Mouse (Mus musculus) adrenal gland (tissue): ENCODE measurements around the gene Gfral.

ENCODE experiments used
- intact Hi-C: fragments of 180-260 bp; cut with DNase I; formaldehyde crosslinking; loops from one replicate; pipeline ENCODE4 v1.15.1; 2025
- long read RNA-seq, 2 experiments: library from polyadenylated mRNA; unstranded; transcript quantifications; one replicate each; pipeline ENCODE4 v2.0.0; 2020; ENCODE audit warnings: borderline replicate concordance in 1 of 2; ENCODE audit not compliant: insufficient replicate concordance in 1 of 2

Gene Gfral
- long read RNA-seq, experiment 1 = 0 reads
- long read RNA-seq, experiment 2 = 0 reads

- intact Hi-C loops = no loop called here
Observed at GRCm38 (mm10) chr9:76213557-76213956, at the start of gene Gfral. Gene Gfral (minus strand): TSS chr9:76213657.

- intact Hi-C loops = no loop called here
Observed at GRCm38 (mm10) chr9:76257731-76258130, 44.3 kb upstream of the Gfral start.

GRCm38 (mm10) chr9:76252544-76252943, 39.1 kb upstream of the Gfral start:
- intact Hi-C loops = no loop called here

DNA sequence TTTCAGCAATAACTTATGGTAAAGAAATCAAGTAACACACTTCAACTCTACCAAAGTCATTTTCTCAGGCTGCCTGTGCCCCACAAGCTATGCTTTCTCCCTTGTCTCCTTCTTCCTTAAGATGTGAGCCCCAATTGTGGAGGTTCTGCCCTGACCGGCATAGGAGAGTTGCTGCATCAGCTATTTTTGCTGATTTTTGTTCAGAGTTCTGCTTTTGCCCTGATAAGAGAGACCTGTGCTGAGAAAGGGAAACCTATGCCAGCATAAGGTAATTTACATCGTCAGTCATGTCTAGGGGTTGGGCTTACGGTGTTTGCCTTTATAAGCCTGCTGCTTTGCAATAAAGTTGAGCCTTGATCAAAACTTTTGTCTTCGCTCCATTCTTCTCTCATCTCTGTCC, 38.7 kb upstream of the Gfral start:
- intact Hi-C loops = no loop called here

- intact Hi-C loops = no loop called here
Observed at GRCm38 (mm10) chr9:76242322-76242721, 28.9 kb upstream of the Gfral start.

GRCm38 (mm10) chr9:76237946-76238345, 24.5 kb upstream of the Gfral start:
- intact Hi-C loops = loop anchor here (2.0 to 5.0 kb wide), 2 partner anchors 116 to 475 kb away; no protein-coding TSS in a partner anchor

GRCm38 (mm10) chr9:76237243-76237642, 23.8 kb upstream of the Gfral start:
- intact Hi-C loops = loop anchor here (2.0 to 5.0 kb wide), 2 partner anchors 115 to 474 kb away; no protein-coding TSS in a partner anchor

- intact Hi-C loops = loop anchor here (2.0 to 5.0 kb wide), 2 partner anchors 114 to 474 kb away; no protein-coding TSS in a partner anchor
Observed at GRCm38 (mm10) chr9:76236626-76237025, 23.2 kb upstream of the Gfral start.

- intact Hi-C loops = loop anchor here (2.0 to 5.0 kb wide), 2 partner anchors 114 to 473 kb away; no protein-coding TSS in a partner anchor
Observed at GRCm38 (mm10) chr9:76235945-76236503, 22.6 kb upstream of the Gfral start.

DNA sequence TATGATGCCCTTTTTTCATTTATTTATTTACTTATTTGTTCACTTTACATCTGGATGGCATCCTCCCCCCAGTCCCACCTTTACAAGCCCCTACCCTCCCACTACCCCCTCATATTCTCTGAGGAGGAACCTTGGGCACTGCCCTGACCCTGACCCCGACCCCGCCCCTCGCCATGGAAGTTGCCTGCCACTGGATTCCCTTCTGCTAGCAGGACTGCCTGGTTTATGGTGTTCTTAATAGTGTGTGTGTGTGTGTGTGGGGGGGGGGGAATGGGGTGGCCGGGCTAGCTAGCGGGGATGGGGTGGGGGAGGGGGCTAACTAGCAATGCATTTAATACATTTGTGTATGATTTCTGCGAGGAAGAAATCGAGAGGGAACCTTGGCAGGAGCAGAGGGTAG, 21.4 kb upstream of the Gfral start:
- intact Hi-C loops = loop anchor here (5.0 kb wide), 1 partner anchor 113 kb away; no protein-coding TSS in a partner anchor

DNA sequence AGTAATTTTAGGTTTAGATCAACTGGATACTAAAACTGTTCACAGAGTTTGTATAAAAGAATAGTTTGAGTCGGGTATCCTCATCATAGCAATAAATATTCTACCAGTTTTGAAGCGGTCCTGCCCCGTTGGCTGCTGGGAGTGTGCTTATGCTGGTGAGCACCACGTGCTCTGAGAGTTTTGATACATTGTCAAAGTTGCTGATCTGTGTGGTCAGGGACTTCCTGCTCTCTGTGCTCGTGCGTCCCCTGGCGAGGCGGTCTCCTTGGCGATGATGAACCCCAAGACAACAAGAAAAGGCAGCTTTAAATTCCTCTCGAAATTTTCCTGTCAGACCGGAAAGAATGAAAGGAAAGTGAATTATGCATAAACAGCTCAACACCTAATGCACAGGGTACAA, 16.9 kb upstream of the Gfral start:
- intact Hi-C loops = no loop called here

GRCm38 (mm10) chr9:76217178-76217975, 3.9 kb upstream of the Gfral start:
- intact Hi-C loops = no loop called here

- intact Hi-C loops = no loop called here
Observed at GRCm38 (mm10) chr9:76214678-76215077, 1.2 kb upstream of the Gfral start.

GRCm38 (mm10) chr9:76196917-76197316, 16.5 kb downstream of the Gfral start:
- intact Hi-C loops = no loop called here

- intact Hi-C loops = no loop called here
Observed at GRCm38 (mm10) chr9:76179221-76179620, 34.2 kb downstream of the Gfral start.

DNA sequence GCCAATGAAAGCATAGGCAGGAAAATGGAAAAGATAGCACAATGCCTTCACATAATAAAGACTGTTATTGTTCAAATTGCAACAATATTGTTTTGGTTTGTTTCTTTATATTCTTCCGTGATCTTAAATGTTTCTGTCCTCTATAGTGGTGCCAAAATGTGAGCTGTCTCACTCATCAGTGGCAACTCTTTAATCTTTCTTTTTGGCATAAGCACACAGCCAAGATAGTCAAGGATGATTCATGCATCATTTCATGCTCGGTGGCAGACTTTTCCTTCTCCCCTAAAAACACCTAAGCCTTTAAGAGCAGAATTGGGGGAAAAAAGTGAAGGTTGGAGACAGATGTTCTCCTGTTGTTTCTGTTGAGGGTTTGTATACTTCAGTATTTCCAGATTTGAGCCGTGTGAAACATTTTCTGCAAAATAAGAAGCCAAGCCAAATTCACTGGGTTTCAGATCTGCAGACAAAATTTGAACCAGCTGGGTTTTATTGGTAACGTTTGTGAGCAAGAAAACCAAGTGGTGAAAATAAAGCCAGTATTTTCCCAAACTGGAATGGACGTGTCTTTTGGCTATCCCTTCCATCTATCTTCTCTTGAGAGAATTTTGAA, 40.7 kb downstream of the Gfral start:
- intact Hi-C loops = no loop called here

DNA sequence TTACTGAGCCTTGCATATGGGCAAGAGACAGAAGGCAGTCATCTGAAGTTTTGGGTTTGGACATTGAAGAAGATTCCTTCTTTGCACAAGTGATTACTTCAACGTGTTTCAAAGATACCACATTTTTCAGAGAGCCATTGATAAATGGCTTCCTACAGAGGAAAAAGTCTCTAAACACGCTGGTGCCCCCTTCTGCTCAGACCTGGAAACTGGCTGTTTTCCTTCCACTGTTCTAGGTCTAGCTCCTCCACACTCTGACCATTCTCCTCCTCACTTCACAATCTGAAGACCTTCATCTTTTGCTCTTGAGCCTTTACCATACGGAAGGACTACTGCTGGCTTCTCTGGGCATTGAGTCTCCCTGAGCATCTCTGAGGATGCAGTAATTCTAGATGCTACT, 45.1 kb downstream of the Gfral start:
- intact Hi-C loops = no loop called here

GRCm38 (mm10) chr9:76162446-76162845, 51.0 kb downstream of the Gfral start:
- intact Hi-C loops = no loop called here

- intact Hi-C loops = no loop called here
Observed at GRCm38 (mm10) chr9:76145593-76145992, 67.9 kb downstream of the Gfral start.

DNA sequence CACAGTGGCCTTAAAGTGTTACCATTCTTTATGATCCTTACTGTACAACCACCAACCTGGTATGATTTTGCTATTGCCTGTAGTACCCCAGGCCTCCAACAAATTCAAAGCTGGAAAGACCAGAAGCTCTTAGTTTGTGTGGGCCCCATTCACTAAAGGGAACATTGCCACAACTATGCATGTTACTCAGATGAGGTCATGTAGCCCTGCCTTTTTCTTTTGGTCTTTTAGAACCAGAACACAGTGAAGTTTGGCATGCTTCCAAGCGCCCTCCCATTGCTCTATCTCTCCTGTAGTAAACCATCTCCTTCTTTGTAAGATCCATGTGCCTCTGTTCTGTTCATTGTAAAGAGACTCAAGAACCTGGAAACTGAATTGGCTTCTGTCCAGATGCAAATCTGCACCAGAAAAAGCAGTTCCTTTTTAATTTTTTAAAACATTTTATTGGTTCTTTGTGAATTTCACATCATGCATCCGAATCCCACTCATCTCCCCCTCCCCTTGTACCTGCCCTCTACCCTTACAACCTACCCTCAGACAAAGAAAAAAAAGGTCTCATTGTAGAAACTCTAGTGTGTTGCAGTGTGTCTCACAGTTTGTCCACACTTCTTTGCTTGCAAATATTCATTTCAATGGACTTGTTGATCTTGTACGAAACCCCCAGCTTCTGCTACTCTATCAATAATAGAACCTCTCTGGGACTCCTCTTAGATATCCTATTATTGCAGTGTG, 74.9 kb downstream of the Gfral start:
- intact Hi-C loops = no loop called here

DNA sequence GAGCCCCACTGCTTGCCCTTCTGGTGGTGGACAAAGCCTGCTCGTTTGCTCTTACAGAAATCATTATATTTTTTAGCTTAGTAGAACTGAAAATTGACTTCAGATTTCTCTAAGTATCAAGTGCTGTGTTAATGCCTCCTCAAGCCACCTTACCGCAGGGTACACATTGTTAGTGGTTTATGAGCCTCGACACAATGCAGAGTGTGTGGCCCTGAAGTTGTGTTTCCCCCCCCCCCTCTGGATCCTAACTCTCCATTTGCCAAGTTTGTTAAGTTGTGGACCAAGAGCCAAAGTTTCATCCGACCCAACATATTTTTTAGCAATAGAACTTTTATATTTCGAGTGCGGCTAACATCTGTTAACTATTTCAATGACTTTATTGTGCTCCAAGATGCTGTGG, 79.4 kb downstream of the Gfral start:
- intact Hi-C loops = no loop called here
